Mouse (Mus musculus): ENCODE data around the gene Sh3bp2.

- no peak for TF ChIP-seq POLR2A (IDR thresholded peaks at IDR 0.05; ENCODE audit: borderline replicate concordance, low read depth, low read length)
- no peak for TF ChIP-seq CTCF (IDR thresholded peaks at IDR 0.05; ENCODE audit: low read depth, low read length)
Measured at GRCm38 (mm10) chr5:34525663-34526476, at the start of gene Sh3bp2.
